Mouse (Mus musculus) embryo, embryonic 11.5 days (tissue): ENCODE results near the gene Fmnl2.

Experiments
- DNase-seq: peaks from one replicate; pipeline ENCODE4 v3.0.0-alpha.2; 2012; ENCODE audit warnings: low read depth, low spot score

Fmnl2 gene

GRCm38 (mm10) chr2:52955831-52956230, 98.2 kb downstream of the Fmnl2 start:
- DNase-seq, result no peak

- no peak for DNase-seq
These were observed 100.3 kb downstream of the Fmnl2 start for GRCm38 (mm10) chr2:52957771-52958534.

DNA sequence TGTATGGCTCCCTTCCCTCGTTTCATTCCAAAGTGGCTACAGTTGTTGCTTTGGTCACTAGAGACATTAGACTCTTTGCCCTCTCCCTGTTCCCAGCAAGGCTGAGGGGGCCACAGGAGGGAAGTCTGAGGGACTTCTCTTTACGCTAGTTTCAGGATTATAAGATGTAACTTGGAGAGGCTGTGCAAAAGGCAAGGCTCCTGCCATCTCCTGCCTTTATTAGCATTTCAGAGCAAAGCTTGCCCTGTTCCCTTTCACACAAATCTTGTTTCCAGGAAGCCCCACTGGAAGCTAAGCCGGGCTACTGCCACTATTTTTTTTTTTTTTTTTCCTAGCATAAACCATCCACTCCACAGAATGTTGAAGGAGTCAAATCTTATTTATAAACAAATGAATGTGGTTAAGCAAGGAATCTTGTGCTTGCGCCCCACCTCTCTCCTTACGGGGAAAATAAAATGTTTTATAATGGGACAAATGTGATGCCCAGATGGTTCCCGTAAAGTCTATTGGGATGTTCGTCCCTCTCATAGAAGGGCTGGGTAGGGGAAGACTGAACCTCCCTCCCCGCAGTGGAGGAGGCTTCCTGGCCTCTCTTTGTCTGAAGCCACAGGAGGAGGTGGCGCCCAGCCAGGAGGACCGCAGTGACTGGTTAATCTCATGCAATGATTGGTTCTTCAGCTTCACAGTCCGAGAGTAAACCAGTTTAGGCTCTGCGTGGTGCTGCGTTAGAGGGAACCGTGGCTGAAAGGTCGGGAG, 101.1 kb downstream of the Fmnl2 start:
- no peak for DNase-seq

GRCm38 (mm10) chr2:52959291-52959621, 101.6 kb downstream of the Fmnl2 start:
- no peak for DNase-seq

GRCm38 (mm10) chr2:52959982-52960381, 102.3 kb downstream of the Fmnl2 start:
- DNase-seq, result no peak

DNA sequence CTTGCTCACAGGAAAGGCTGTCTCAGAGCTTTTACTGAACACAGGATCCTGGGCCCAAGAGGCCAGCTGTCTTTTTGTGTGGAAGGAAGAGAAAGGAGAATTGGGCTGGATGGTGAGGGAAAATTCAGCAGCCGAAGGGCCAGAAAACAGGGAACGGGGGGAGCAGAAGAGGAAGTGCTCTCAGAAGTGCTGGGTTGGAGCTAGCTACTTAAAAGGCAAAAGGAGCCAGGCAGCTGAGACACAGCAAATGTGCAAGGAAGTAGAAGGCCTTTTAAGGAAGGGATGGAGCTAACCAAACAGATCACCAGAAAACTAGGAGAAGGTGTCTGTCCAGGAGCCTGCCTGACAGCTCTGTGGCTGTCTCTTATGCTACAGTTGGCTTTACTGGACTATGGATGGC, 103.0 kb downstream of the Fmnl2 start:
- DNase-seq, result no peak

- DNase-seq, result no peak
These were observed 105.8 kb downstream of the Fmnl2 start for GRCm38 (mm10) chr2:52963439-52963838.

DNA sequence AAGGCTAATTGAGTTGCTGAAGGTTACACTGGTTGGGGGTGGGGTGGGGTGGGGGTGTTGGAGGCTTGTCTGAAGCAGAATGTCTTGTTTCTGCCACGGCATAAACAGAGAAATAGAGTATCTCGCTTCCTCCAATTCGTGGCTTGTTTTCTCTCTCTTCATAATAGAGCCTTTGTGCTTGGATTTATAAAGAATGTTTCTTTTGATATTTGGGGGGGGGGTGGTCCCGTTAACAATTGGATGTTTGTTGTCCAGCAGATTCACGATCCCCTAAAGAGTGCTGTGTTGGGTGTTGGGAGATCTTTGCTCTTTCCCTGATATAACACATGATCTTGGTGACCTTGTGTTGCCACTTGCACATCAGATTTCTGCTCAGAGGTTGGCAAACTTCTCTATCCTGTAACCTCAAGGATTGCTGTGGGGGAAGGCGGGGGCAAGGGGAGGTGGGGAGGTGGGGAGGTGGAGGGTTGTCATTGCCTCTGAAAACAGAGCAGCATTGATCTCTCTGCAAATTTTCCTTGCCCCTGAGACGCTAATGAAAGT, 106.8 kb downstream of the Fmnl2 start:
- no peak for DNase-seq

DNA sequence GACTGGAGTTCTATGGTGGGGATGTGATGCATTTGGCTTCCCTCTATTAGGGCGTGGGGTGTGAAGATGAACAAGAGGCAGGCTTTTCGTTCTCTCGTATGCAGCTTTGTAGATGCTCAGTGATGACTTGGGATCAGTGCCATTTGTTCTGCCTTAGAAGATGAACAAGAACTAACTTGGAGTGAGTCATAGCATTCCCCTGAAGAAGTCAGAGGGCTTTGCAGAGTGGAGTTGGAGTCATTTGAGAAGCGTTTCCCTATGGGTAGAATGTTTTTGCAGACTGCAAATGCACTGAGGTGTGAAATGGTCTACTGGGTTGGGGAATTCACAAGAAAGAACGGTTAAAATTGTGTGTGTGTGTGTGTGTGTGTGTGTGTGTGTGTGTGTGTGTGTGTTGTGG, 108.6 kb downstream of the Fmnl2 start:
- no peak for DNase-seq

DNA sequence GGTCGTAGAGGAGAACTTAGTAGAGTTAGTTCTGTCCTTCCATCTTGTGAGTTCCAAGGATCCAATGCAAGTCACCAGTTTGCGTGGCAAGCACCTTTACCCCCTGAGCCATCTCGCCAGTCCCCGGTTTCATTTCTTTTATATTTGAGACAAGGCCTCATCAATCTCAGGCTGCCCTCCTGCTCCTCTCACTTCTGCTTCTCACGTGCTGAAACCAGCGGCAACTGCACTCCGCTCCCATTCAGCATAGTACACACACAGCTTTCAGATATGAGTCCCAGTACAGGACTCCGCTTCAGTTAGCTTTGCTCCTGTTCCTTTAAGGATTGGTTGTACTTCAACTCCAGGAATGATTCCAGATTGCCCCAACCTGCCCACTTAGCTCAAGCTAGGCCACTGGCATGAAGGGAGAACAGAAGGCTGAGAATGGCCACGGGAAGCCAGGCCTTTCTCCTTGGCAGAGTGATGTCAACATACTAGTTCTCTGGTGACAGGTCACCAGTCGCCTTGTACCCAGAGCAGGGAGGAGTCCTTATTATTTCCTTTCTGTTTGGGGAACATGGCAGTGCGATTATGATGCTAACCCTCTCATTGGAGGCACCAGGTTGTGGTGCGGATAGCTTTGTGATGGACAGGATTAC, 109.3 kb downstream of the Fmnl2 start:
- no peak for DNase-seq

DNA sequence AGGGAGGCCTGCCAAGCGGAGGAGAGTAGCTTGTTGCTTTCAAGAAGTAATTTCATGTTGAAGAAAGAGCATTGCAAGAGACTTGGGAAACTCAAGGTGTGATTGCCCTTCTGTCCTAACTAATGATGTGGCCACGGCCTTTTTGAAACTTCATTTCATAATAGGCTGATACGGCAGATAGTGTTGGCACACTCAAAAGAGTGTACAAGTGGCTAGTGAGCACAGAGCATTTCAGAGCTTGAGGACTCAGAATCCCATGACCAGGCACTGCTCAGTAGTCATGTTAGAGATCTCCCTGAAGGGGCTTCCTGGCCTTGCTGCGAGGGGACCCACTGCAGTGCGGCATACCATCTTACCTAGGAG, 109.8 kb downstream of the Fmnl2 start:
- no peak for DNase-seq

GRCm38 (mm10) chr2:52968884-52969283, 111.2 kb downstream of the Fmnl2 start:
- DNase-seq, result no peak

GRCm38 (mm10) chr2:52974056-52974455, 116.4 kb downstream of the Fmnl2 start:
- DNase-seq, result no peak

- no peak for DNase-seq
These were observed 117.1 kb downstream of the Fmnl2 start for GRCm38 (mm10) chr2:52974776-52975175.

DNA sequence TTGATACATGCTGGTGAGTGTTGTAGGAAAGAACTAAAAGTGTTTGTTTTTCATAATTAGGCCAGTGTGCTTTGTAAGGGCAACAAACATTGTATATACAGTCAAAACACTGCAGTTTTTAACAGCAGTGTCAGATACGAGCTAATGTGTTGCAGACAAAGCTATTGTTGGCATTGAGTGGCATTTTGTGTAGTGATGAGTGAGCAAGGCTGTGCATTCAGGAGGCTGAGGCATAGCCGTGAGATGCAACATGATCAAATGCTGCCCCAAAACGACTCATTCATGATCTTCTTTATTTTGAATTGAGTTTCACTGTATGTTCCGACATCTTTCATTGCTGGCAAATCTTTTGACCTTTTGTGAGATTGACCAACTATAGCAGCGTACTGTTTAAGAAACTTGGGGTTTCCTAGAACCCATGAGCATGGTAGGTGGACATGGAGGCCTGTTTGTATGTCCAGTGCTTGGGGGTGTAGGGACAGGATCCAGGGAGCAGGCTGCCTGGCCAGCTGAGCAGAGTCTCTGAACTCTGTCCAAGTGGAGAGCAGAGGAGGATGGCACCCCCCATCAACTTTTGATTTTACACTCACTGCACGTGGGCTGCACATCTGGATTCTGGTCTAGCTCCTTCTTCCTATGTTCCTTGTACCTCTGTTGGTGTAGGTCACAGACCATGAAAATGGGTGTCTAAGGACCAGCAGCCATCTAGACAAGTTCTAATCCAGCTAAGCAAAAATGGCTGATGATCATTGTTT, 120.4 kb downstream of the Fmnl2 start:
- DNase-seq, result no peak

- no peak for DNase-seq
These were observed 121.1 kb downstream of the Fmnl2 start for GRCm38 (mm10) chr2:52978796-52979195.

- peak; percentile 38 for DNase-seq
These were observed 121.7 kb downstream of the Fmnl2 start for GRCm38 (mm10) chr2:52979280-52979763.

GRCm38 (mm10) chr2:52981126-52981525, 123.5 kb downstream of the Fmnl2 start:
- no peak for DNase-seq

- no peak for DNase-seq
These were observed 123.9 kb downstream of the Fmnl2 start for GRCm38 (mm10) chr2:52981595-52981994.

DNA sequence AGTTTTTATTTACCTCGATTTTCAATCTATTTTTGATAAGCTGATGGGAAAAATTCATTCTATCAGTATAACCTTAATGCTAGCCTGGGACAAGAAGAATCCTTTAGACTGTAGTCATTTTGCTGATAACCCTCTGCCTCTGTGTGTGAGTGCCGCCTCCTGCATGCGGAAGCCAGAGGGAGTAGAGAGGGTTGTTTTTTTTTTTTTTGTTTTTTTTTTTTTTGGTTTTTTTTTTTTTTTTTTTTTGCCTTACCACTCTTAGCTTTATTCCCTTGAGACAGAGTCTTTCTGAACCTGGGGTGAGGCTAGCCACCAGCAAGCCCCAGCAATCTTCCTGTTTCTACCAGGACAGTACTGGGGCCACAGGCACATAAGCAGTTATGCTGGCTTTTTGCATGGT, 124.8 kb downstream of the Fmnl2 start:
- no peak for DNase-seq

DNA sequence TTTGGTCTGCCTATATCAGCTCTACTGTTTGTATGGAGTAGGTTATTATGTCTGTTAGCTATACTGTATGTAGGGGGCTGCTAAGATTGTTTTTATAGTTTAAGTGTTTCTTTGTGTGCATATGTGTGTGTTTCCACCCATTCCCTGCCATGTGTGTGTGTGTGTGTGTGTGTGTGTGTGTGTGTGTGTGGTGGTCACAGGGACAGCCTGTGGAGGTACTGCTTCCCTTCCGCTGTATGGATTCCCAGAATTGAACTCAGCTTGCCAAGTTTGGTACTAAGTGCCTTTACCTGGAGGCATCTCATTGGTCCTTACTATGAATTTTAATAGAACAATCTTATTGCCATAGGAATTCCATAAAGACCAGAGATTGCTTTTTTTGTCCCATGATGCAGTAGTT, 126.9 kb downstream of the Fmnl2 start:
- no peak for DNase-seq

DNA sequence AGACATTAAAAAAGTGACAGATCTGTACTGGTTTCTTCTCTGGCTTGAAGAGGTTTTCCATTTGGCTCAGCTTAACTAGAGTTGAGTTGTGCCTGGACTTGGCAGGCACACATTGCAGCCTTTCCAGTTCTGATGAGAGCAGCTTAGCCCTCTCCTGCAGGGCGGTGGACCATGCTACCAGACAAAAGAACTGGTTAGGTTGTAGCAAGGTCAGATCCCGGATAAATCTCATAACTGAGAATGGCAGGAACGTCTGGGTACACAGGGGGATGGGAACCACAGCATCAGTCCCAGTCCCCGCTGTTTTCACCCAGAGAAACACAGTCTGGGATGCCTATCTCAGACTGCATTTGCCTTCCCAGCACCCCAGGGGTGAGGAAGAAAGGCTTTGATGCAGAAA, 127.5 kb downstream of the Fmnl2 start:
- DNase-seq, result no peak
